Mouse (Mus musculus): ENCODE measurements around the gene Rnf19b.

Rnf19b gene

DNA sequence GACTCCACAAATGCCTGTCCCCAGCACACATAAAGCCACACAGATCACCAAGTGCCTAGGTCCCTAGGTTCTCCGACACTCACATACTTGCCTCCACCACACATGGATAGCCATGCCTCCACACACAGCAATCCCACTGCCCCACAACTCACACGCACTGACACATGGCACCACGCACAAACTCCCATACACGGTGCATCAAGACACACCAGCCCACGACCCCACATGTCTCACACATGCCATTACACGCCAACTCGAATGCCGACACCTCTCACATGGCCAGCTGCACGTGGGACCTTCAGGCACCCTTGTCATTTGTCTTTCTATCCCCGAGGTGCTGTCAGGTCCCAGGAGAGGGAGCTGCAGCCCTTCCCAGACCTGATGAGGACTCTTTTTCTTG, 61.6 kb downstream of the Rnf19b start:
- DNase-seq (ENCODE audit: low spot score in 2 of 2) = no peak

DNA sequence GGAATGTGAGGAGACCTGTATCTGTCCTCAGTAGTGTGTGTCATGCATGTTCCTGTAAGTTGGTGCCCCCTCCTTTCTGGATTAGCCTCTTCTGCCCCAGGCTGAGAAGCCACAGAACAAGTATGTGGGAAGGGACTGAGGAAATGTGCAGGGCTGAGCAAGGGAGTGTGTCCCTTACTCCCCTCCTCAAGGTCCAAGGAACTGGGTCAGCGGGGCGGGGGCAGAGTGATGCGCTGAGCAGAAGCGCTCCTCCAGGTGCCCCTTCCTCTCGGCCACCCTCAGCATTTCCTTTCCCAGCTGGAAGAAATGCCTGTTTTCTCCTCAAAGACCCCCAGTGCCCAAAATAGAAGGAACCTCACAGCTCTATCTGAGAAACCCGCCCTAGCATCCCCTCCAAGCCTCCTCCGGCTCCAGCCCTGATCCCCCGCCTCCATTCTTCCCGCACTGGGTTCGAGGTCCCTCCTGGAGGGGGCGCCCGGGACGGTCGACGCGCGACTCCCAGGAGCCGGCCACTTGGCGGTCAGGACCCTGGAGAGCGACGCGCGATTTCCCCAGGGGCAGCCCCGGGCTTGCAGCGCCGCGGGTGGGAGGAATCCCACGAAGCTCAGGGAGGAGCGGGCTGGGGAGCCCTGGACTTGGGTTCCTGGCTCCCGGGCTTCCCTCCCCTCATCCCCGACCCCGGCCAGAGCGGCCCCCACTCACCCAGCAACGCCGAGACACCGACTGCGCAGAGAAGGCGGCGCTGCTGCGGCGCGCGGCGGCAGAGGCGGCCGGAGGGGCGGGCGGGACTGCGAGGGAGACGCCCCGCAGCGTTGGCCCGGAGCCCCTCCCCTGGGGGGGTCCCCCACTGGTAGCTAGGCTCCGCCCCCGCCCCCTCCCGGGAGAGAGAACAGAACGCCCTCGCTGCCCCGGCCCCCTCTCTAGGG, 62.7 kb downstream of the Rnf19b start:
- peak; percentile 62 to 87 for DNase-seq (ENCODE audit: low spot score in 2 of 2)

DNA sequence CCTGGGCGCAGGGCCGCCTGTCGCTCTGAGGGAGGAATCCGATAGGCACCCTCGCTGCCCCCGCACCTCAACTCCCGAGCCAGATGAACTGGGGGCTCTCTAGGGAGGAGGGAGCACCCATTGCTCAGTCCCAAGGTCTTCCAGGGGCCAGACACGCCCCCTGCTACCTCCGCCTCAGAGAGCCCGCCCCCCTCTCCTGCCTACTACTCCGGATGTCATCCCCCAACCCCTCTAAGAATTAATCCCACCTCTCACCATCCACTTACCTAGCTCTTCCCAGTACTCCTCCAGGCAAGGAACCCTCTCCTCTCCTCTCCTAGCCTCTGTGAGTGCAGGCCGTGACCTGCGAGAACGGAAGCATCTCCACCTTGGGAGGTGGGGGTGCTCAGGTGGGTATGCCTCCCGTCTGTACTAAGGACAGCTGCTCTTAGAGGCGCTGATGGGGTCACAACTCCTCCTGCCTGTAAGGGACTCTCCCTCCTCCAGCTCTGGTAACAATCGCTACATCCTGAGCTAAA, 63.6 kb downstream of the Rnf19b start, which contains the start of gene Hpca:
TSS of gene Hpca (minus strand) at position 468 of the 518 bp plus-strand sequence.
- DNase-seq (ENCODE audit: low spot score in 2 of 2) = no peak

DNA sequence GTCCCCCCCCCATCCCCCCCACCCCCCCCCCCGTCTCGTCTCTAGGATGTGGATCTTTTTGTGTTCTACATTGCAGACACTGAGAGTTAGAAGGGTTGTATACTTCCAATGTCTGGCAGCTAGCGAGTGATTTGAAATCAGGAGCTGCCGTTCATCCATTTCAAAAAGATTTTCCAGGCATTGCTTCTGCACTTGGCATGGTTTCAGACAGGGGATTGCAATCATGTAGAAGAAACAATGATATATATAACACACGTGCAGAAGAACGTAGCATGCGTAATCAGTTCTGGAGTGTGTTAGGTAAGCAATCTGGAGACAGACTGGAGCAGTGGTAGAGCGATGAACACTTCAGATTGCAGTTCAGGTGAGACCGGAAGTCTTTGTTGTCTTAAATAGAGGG, 64.0 kb downstream of the Rnf19b start:
- DNase-seq (ENCODE audit: low spot score in 2 of 2) = no peak

DNA sequence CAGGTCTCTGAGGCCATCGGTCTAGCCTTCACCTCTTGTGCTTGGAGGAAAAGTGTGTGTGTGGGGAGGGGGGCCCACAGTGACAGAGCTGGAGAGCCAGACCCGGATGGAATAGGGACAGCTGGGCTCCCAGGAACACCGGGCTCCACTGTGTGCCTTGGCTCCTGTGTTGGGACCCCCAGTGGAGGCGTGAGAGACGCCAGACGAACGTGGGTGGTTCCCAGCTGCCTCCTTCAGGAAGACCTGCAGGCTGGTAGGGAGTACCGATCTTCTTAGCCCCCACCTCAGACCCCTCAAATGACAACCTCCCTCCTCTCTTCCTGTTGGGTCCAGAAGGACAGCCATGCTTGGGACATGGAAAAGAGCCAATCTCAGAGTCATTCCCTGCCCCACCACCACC, 64.6 kb downstream of the Rnf19b start:
- DNase-seq (ENCODE audit: low spot score in 2 of 2) = no peak

DNA sequence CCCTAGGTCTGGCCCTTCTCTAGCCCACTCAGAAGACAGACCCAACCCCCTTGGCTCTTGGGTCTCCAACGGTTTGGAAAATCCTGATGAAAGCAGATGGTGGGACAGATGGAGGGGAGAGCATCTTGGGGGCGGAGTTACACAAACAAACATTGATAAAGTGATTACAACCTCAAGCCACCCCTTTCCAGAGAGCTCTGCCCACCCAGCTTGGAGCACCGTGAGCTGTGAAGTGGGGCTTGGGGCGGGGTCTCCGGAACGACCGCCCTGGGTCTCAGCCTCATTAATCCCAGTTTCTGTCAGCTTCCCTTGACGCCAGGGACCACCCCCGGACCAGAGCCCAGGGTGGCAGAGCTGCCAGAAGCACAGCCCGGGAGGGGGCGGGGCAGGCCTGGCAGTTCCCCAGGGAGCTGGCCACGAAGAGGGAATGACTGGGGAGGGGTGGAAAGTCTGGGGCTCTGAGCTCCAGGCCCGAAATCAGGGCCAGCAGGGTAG, 66.6 kb downstream of the Rnf19b start:
- DNase-seq (ENCODE audit: low spot score in 2 of 2) = no peak

DNA sequence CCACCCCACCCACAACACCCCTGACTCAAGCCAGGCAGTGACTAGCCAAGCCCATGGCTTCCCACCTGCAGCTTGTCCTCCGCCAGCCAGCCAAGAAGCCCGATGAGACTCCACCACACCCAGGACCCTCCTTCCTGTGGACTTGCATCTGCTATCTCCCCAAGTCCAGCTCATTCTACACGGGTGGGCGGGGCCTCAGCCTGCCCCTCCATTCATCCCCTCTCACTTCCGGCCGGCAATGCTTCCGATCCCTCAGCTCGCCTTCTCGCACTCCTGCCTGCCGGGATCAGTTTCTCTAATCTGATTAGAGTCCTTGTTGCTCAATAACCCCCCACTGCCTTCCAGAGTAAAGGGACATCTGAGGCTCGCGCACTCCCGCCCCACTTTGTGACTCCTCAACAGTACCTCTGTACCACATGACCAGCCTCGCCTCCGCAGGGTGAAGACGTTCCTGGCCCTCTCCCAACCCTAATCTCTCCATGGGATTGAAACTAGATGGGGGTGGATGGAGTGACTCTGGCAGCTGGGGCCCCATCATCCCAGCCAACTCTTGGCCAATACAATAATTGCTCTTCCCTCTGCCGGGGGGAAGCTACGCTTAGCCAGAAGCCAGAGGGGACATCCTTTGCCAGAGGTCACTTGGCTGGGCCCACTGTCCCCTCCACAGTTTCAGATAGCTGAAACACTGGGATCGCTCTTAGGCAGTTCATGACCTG, 67.8 kb downstream of the Rnf19b start:
- DNase-seq (ENCODE audit: low spot score in 2 of 2) = no peak

DNA sequence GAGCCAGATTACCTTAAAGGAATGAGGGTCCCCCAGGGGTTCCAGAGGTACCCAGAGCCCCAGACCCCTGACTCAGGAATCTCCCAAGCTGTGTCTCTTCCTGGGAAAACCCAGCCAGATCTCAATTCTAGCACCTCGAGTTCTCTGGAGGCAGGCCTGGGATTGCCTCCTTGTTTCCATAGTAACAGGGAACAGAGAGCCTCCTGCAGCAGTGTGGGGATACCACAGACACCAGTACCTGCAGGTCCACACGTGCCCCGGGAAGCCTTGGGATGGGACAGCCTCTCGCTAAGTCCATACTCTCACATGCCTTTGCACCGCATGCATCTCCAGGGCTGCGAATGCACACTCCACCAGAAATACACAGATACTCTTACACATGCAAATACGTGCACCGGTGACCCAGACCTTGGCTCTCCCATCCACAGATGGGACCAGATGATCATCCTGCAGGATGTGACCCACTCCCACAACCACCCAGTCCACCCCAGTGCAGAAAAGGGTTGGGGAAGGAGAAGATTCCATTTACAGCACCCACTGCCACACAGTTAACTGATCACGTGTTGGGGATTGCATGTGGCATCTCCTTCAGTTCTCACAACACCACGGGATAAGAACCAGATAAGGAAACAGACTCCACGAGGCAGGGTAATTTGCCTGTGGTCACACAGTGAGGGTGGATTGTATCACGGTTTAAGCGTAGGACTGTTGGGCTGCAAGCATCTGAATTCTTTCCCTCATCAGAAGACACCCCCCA, 70.7 kb downstream of the Rnf19b start:
- no peak for DNase-seq (ENCODE audit: low spot score in 2 of 2)

DNA sequence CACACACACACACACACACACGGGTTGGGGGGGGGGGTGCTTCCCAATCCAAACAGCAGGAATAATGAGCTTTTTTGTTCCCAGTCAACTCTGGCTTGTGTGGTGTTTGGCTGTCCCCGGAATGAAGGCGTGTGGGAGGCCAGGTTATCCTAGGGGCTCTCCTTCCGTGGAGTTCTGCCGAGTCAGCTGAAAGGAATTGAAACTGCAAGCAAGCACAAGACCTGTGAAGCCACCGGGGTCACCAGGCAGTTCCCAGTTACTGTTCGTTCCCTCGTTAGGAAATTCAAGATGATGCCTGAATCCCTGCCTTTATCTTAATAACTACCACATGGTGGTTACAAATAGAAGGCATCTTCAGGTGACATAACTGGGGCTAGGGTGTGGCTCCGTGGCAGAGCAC, 71.3 kb downstream of the Rnf19b start:
- no peak for DNase-seq (ENCODE audit: low spot score in 2 of 2)

DNA sequence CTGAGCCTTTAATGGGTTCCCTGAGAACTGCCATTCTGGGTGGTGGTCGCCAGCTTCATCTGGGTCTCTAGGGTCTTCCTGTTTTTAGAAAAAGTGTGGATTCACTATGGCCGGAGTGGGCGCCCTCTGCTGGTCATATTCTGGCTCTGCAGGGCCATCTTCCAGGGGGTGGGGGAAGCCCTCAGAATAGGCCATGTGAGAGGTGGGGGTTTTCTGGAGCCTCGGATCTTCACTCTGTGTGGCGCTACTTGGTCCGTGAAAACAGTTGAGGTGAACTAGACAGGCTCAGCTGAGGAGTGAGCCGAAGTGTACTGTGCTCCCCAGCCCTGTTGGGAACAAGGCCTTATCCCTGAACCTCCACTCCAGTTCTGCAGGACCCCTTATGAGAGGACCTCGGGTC, 72.1 kb downstream of the Rnf19b start:
- DNase-seq (ENCODE audit: low spot score in 2 of 2) = peak in 1 of 2 experiments; percentile 75

DNA sequence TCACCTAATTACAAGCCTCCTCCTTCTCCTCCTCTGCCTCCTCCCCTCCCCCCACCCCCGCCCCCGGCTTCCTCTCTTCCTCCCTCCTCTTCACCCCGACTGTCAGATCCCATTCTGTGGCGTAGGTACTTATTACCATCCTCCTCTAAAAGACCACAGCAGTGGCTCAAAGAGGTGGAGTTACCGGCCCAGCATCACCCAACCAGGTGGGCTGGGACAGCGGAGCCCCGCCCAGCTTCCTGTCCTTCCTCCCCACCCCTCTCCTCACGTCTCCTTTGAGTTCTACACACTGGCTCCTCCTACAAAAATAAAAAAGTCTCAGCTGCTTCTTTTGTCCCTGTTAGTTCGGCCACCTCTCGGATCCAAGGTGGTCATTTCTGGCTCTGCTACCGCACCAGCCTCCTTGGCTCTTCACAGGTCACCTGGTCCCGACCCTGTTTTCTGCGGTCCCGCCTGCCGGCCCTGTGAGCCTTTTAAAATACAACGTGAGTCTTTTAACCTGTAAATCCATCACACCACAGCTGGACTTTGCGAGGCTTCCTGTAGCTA, 72.8 kb downstream of the Rnf19b start:
- DNase-seq (ENCODE audit: low spot score in 2 of 2) = no peak

DNA sequence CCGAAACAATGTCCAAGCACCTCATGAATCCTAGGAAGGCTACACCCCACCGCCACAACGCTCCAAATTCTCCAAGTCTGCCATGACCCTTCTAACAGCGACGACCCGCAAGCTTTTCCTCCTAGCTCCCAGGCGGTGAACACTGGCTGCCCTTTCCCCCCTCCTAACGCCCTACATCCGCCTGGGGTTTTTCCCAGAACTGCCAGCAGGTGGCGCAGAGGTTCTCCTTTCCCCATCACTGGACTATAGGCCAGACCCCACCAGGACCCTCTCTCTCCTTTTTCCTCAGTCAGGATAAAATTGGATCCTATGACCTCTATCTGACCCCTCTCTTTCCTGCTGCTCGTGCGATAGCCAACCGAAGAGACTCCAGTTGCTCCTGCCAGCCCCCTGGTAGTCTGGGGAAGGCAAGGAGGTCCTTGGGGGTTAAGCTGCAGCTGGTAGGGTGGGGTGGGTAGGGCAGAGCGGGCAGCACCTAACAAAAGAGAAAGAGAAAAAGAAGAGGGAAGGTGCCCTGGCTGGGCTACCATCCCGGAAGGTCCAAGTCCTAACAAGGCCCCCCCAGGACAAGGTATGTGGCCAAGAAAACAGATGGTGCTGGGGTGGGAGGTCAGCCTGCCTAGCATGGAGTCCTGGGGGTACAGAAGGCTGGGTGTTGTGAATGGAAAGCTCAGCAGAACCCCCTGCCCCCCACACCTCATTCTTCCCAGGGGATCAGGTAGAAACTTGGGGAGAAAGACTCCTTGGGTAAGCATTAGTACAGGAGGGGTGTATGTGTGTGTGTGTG, 76.9 kb downstream of the Rnf19b start:
- DNase-seq (ENCODE audit: low spot score in 2 of 2) = peak; percentile 70 to 90

Data from spleen, postnatal 4 days (tissue).